Mouse (Mus musculus) forebrain, embryonic 13.5 days (tissue): ENCODE measurements around the gene Ubtd2. TPM values are rescaled to one million over a fixed set of nuclear protein-coding genes. Genes with fewer than 3 reads are reported as not detected.

Experiments
- ATAC-seq: fragments of 200-750 bp; cut with Nextera tagmentation; 2 replicates; pipeline ENCODE4 v1.8.0; 2017
- H3K27ac ChIP-seq: fragments of 300-500 bp; sonication (generic); 2 replicates; pipeline ENCODE4 v1.5.1; 2015; ENCODE audit warnings: inconsistent platforms, mild to moderate bottlenecking, moderate library complexity
- H3K27me3 ChIP-seq: fragments of 300-500 bp; sonication (generic); 2 replicates; pipeline ENCODE4 v1.6.1; 2015; ENCODE audit warnings: mild to moderate bottlenecking, inconsistent platforms
- H3K36me3 ChIP-seq: fragments of 300-500 bp; sonication (generic); 2 replicates; pipeline ENCODE4 v1.6.1; 2015; ENCODE audit warnings: mild to moderate bottlenecking, inconsistent platforms; ENCODE audit not compliant: poor library complexity, severe bottlenecking
- H3K4me1 ChIP-seq: fragments of 300-500 bp; sonication (generic); 2 replicates; pipeline ENCODE4 v1.6.1; 2015; ENCODE audit warnings: inconsistent platforms
- H3K4me2 ChIP-seq: fragments of 300-500 bp; sonication (generic); 2 replicates; pipeline ENCODE4 v1.6.1; 2015; ENCODE audit warnings: inconsistent platforms, mild to moderate bottlenecking, moderate library complexity
- H3K4me3 ChIP-seq: fragments of 300-500 bp; sonication (generic); 2 replicates; pipeline ENCODE4 v1.5.1; 2015; ENCODE audit warnings: mild to moderate bottlenecking, inconsistent platforms
- H3K9ac ChIP-seq: fragments of 300-500 bp; sonication (generic); 2 replicates; pipeline ENCODE4 v1.6.1; 2015; ENCODE audit warnings: mild to moderate bottlenecking, inconsistent platforms
- H3K9me3 ChIP-seq: fragments of 300-500 bp; sonication (generic); replicated peaks from 2 replicates; pipeline ENCODE4 v1.6.1; 2016; ENCODE audit warnings: inconsistent platforms
- WGBS: fragments of 180-500 bp; shearing (Covaris S2); methylation state at CpG from one replicate; pipeline ENCODE4 v1.1.7; 2015; 5-methylcytosine and 5-hydroxymethylcytosine counted together
- polyA plus RNA-seq: library from polyadenylated mRNA; unstranded; fragments of >200 nt; fragmentation: Nextera tagmentation; extraction: Ambion mirVana; gene quantifications from 2 replicates; pipeline ENCODE4 v1.2.1, GENCODE M21; 2015

Gene Ubtd2
- polyA plus RNA-seq, 1 experiment from 2014 or later: 59.4 TPM

DNA sequence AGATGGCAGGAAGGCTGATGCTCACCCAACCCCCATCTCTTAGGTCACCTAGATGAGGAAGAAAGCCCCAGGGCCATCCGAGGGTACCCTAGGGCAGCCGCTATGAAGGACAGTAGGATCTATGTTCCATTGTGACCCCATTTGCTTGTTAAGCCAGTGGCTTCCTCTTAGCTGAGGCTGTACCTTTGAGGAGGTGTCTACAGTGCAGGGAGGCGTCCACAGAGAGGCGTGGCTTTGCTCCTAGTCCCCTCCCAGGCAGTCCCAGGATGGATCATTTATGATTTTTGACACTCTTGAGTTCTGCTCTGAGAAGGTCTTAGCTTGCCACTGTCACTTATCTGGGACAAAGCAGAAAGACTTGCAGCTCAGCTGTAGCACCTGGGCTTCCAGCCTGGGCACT lies 83.7 kb downstream of the Ubtd2 start:
- Histone ChIP-seq H3K4me3 (no peak overlapping the region), H3K27ac (no peak overlapping the region), H3K9ac (no peak overlapping the region), H3K27me3 (peaks cover 14% of the 10 kb centered on the region), H3K36me3 (no peaks in the 10 kb centered on the region), H3K9me3 (no peaks in the 10 kb centered on the region), H3K4me2 (no peak overlapping the region), H3K4me1 (peaks cover 19% of the 10 kb centered on the region)
- no peak for ATAC-seq
- 90% methylated on average over 4 of the region's 4 CpGs for WGBS

DNA sequence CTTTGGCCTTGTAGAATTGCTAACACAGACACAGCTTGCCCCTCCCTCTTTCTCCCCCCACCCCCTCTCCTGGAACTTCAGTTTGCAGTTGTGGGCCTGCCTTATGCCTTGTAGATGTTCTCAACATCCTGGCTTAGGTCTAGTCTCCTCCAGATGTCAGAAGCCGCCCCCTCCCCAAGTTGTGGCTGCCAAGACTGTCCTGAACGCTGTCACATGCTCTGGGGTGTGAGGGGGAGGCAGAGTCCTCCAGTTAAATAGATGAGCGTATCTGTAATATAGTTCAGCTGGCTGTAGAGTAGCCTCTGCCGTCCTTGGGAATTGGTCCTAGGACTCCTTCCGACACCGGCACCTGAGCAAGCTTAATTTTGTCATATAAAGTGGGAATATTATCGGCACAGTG lies 84.5 kb downstream of the Ubtd2 start:
- Histone ChIP-seq H3K27ac (no peak overlapping the region), H3K4me3 (no peak overlapping the region), H3K27me3 (peaks cover 6% of the 10 kb centered on the region), H3K36me3 (no peaks in the 10 kb centered on the region), H3K9ac (no peak overlapping the region), H3K9me3 (no peaks in the 10 kb centered on the region), H3K4me2 (no peak overlapping the region), H3K4me1 (peaks cover 13% of the 10 kb centered on the region)
- no peak for ATAC-seq
- WGBS: 88% methylated on average over 7 of the region's 7 CpGs

DNA sequence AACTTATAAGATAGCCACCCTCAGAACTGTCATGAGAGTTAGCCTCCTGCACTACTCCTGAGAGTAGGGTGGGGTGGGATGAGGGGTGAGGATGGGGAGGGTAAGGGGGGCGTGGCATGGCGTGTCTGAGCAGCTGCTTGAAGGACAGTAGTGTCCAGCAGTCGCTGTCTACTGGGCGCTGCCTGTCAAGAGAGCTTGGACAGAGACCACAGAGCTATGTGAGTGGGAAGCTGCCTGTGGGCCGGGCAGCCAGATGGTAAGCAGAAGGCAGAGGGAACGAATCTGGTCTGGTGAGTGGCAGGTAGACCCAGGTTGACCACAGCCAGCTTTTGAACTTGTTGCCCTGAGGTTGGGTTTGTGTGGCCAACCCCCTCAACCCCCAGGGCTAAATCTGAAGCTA lies 85.3 kb downstream of the Ubtd2 start:
- H3K9me3 ChIP-seq: no peaks in the 10 kb centered on the region
- H3K27me3 ChIP-seq: 0 out of 2 replicates have a peak, but pooled peaks cover 2% of the 10 kb centered on the region
- peaks cover 13% of the 10 kb centered on the region for H3K4me1 ChIP-seq
- H3K9ac ChIP-seq: no peak overlapping the region
- no peak overlapping the region for H3K27ac ChIP-seq
- no peak overlapping the region for H3K4me3 ChIP-seq
- H3K36me3 ChIP-seq: no peaks in the 10 kb centered on the region
- ATAC-seq: no peak
- no peak overlapping the region for H3K4me2 ChIP-seq
- WGBS: 80% methylated on average over 6 of the region's 6 CpGs

DNA sequence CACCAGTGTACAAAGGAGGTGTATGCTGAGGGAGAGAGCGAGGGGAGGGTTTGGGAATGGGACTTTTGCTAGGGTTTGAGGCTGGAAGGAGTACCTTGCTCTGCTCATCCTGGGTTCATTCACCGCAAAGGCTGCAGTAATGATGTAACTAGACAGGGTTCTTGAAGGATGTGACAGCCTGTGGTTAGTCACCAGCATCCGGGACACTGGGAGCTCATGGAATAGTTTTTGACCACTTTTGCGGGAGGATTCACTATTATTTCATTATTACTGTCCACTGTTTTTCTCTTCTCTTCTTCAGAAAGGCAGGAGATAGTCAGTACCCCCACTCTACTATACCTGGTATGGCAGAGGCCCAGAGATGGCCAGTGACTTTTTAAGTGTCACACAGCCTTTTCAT lies 87.0 kb downstream of the Ubtd2 start:
- ATAC-seq: no peak
- Histone ChIP-seq H3K4me1 (peaks cover 10% of the 10 kb centered on the region), H3K4me2 (no peak overlapping the region), H3K4me3 (no peak overlapping the region), H3K27ac (no peak overlapping the region), H3K27me3 (0 out of 2 replicates have a peak, but pooled peaks cover 2% of the 10 kb centered on the region), H3K9me3 (no peaks in the 10 kb centered on the region), H3K9ac (no peak overlapping the region), H3K36me3 (no peaks in the 10 kb centered on the region)
- 97% methylated on average over 4 of the region's 4 CpGs for WGBS

DNA sequence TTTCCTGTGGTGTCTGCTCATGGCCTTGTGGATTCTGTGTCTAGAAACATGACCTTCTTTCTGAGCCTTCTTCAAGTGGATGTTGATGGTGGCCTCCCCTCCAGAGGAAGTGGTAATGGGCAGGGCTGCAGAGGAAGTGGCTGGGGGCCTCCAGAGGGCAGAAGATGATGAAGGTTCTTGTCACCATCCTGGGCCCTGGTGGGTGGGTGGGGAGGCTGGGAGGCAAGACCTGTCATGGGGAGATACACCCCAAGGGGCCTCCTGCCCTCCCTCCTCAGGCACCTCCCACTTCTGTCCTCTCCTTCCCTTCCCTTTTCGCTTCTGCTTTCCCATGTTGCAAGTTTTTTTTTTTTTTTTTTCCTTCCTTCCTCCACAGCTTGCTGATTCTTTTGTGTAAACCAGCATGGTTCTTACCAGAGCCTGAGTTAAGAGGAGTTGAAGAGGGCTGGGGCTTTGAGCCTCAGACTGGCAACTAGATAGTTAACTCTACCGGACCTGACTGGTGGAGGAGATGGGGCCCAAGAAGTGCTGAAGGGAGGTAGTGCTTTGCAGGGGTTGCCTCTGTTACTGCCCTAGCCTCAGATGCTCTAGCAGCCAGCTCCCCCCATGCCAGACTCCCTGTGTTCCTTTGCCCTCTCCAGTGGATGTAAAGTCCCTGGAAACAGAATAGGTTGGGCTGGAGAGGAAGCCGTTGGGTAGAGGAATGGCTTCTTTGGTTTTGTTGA lies 87.7 kb downstream of the Ubtd2 start:
- Histone ChIP-seq H3K4me3 (no peak overlapping the region), H3K27me3 (0 out of 2 replicates have a peak, but pooled peaks cover 2% of the 10 kb centered on the region), H3K36me3 (no peaks in the 10 kb centered on the region), H3K9ac (no peak overlapping the region), H3K27ac (no peak overlapping the region), H3K4me1 (peaks cover 3% of the 10 kb centered on the region; the same call in 1 of the 2 replicates), H3K9me3 (no peaks in the 10 kb centered on the region), H3K4me2 (no peak overlapping the region)
- ATAC-seq: no peak
- WGBS: 32% methylated on average over 3 of the region's 3 CpGs

DNA sequence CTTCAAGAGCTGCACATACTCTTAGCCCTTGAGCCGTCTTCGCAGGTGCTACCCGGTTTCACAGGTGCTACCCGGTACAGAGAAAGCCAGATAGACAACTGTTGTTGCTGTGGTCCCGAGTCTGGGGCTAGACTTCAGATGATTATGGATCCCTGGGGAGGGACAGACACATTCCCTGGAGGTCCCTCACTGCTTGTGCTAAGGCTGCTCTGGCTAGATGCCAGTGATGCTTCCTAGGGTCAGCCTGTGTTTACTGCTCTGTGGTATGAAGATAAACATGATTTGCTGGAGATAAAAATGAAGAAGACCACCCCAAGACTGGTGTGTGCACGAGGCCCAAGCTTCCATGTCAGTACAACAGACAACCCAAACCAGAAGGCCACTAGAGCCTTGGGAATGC lies 88.9 kb downstream of the Ubtd2 start:
- H3K9me3 ChIP-seq: no peaks in the 10 kb centered on the region
- no peak for ATAC-seq
- WGBS: 93% methylated on average over 6 of the region's 6 CpGs
- 0 out of 2 replicates have a peak, but pooled peaks cover 2% of the 10 kb centered on the region for H3K27me3 ChIP-seq
- H3K27ac ChIP-seq: no peak overlapping the region
- no peak overlapping the region for H3K4me3 ChIP-seq
- no peaks in the 10 kb centered on the region for H3K36me3 ChIP-seq
- H3K4me1 ChIP-seq: 0 out of 2 replicates have a peak, but pooled peaks cover 3% of the 10 kb centered on the region
- no peak overlapping the region for H3K9ac ChIP-seq
- no peak overlapping the region for H3K4me2 ChIP-seq

DNA sequence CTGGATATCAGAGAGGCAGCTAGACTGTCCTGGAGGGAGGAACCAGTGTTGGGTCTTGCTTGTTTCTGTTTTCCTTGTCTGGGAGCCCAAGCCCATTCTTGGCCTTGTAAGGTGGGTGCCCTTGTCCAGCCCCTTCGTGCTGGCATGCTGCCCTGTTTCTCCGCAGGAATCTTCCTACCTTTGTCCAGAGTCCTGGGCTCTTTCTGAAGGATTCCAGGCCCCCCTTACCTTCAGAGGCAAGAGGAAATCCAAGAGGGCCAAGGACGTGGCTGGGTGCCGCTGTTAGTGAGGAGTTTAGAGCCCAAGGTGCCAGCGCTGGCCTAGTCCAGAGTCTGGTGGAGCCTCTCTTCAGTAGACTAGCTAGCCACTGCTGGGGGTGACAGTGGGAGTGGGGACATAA lies 89.3 kb downstream of the Ubtd2 start:
- WGBS: 89% methylated on average over 5 of the region's 5 CpGs
- H3K9me3 ChIP-seq: no peaks in the 10 kb centered on the region
- no peaks in the 10 kb centered on the region for H3K36me3 ChIP-seq
- no peak overlapping the region for H3K27ac ChIP-seq
- H3K4me1 ChIP-seq: peaks cover 8% of the 10 kb centered on the region
- H3K27me3 ChIP-seq: no peaks in the 10 kb centered on the region
- H3K9ac ChIP-seq: no peak overlapping the region
- no peak overlapping the region for H3K4me3 ChIP-seq
- H3K4me2 ChIP-seq: no peak overlapping the region
- no peak for ATAC-seq

DNA sequence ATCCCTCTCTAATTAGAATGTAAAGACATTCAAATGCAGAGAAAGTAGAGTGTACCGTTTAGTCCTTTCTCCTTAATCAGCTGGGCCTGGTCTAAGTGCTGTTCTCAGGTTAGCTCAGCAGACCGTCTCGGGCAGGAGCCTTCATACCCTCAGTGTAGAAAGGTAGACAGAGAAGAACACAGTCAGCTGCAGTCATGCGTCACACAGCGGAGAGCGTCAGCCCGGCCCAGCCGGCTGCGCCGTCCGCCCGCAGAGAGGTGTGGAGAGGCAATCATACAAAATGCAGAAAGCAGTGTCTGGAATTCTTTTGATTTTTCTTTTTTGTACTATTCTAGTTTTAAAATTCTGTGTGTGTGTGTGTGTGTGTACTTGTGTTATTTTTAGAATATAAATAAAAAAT lies 90.4 kb downstream of the Ubtd2 start:
- no peak overlapping the region for H3K9ac ChIP-seq
- no peaks in the 10 kb centered on the region for H3K36me3 ChIP-seq
- H3K4me3 ChIP-seq: no peak overlapping the region
- H3K27me3 ChIP-seq: no peaks in the 10 kb centered on the region
- peaks cover 17% of the 10 kb centered on the region for H3K4me1 ChIP-seq
- H3K4me2 ChIP-seq: no peak overlapping the region
- no peaks in the 10 kb centered on the region for H3K9me3 ChIP-seq
- no peak overlapping the region for H3K27ac ChIP-seq
- ATAC-seq: no peak
- WGBS: 60% methylated on average over 12 of the region's 12 CpGs

DNA sequence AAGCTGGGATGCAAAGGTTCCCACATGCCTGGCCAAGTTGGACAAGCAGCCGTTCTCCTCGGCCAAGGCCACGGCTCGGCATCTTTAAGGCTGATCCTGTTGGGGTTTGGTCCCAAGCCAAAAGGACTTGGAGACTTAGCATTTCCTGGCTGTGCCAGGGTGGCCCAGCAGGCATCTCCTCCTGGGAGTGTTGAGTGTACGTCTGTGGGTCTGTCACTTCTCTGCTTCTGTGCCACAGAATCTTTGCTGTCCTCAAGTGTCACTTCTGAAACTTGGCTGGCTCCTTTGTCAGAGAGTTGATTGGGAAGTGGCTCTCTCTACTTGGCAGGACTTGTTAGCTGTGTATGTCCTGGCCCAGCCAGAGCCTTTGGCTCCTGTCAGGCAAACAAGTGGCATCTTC lies 91.3 kb downstream of the Ubtd2 start:
- no peak overlapping the region for H3K9ac ChIP-seq
- H3K27me3 ChIP-seq: no peaks in the 10 kb centered on the region
- no peaks in the 10 kb centered on the region for H3K9me3 ChIP-seq
- 72% methylated on average over 5 of the region's 5 CpGs for WGBS
- ATAC-seq: no peak; the same call in 1 of the 2 replicates
- no peak overlapping the region for H3K4me2 ChIP-seq
- H3K4me3 ChIP-seq: no peak overlapping the region
- H3K4me1 ChIP-seq: peaks cover 17% of the 10 kb centered on the region
- H3K27ac ChIP-seq: no peak overlapping the region
- no peaks in the 10 kb centered on the region for H3K36me3 ChIP-seq

DNA sequence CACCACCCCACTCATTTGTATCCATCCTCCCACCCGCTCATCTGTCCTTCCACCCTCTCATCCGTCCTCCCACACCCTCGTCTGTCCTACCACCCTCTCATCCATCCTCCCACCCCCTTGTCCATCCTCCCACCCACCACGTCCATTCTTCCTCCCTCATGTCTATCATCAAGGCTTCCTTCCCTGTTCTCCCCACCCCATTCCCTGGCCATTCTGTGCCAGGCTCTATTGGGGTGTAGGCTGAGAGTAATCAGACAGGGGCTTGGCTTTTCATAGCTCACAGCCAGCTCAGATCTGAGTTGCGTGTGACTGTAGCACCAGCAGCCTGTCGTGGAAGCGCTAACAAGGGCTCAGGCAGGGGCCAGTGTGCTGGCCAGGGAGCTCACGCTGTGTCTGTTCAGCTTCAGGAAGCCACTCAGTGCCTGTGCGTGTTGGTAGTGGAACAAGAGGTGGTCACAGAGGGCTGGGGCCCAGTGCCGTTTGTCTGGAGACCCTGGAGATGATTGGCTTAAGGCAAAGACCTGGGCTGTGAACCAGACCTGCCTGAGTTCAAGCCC lies 92.3 kb downstream of the Ubtd2 start:
- no peak overlapping the region for H3K27ac ChIP-seq
- H3K9ac ChIP-seq: no peak overlapping the region
- no peak overlapping the region for H3K4me3 ChIP-seq
- H3K36me3 ChIP-seq: no peaks in the 10 kb centered on the region
- ATAC-seq: no peak
- no peak overlapping the region for H3K4me2 ChIP-seq
- H3K4me1 ChIP-seq: peaks cover 27% of the 10 kb centered on the region
- no peaks in the 10 kb centered on the region for H3K9me3 ChIP-seq
- 80% methylated on average over 10 of the region's 10 CpGs for WGBS
- H3K27me3 ChIP-seq: no peaks in the 10 kb centered on the region

DNA sequence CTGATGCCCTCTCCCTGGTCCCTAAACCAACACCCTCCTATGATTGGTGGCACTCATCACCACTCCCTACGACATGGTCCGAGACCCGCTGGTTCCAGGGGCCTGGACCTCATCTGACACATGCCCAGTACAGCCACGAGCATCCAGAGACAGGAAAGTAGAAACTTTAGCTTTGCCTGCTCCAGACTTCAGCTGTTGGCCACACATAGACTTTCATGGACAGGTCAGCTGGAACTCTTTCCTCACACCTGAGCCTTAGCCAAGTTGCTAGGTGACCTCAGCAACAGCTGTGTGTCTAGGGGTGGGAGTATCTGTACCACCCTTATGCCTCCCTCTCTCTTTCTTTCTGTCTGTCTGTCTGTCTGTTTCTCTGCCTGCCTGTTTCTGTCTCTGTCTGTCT lies 93.1 kb downstream of the Ubtd2 start:
- no peak overlapping the region for H3K4me3 ChIP-seq
- H3K4me1 ChIP-seq: peaks cover 30% of the 10 kb centered on the region
- WGBS: 91% methylated on average over 4 of the region's 4 CpGs
- H3K9me3 ChIP-seq: no peaks in the 10 kb centered on the region
- H3K27ac ChIP-seq: no peak overlapping the region
- ATAC-seq: no peak
- no peak overlapping the region for H3K9ac ChIP-seq
- no peak overlapping the region for H3K4me2 ChIP-seq
- no peaks in the 10 kb centered on the region for H3K36me3 ChIP-seq
- H3K27me3 ChIP-seq: no peaks in the 10 kb centered on the region

DNA sequence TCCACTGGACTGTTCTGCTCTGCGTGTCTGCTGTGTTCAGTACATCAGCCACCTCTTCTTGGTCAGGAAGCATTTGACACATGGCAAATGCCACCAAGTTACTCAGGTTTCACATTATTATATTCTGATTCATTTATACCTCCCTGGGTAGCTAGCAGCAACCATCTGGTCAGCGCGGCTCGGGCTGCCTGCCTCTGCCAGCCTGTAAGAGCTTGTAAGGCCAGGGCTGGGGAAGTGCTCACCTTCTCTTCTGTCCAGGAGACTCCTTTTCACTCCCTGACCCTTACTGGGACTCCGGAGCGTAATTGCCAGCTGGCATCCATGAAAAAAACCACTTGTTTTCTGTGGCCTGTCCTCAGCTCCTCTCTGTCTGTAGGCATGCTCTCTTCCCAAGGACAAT lies 94.1 kb downstream of the Ubtd2 start:
- peaks cover 30% of the 10 kb centered on the region for H3K4me1 ChIP-seq
- 68% methylated on average over 6 of the region's 6 CpGs for WGBS
- H3K9ac ChIP-seq: no peak overlapping the region
- no peaks in the 10 kb centered on the region for H3K36me3 ChIP-seq
- no peaks in the 10 kb centered on the region for H3K9me3 ChIP-seq
- no peak for ATAC-seq
- H3K4me2 ChIP-seq: no peak overlapping the region
- no peaks in the 10 kb centered on the region for H3K27me3 ChIP-seq
- H3K4me3 ChIP-seq: no peak overlapping the region
- 0 out of 2 replicates have a peak overlapping the region, but pooled peaks have one; percentile 3 for H3K27ac ChIP-seq

DNA sequence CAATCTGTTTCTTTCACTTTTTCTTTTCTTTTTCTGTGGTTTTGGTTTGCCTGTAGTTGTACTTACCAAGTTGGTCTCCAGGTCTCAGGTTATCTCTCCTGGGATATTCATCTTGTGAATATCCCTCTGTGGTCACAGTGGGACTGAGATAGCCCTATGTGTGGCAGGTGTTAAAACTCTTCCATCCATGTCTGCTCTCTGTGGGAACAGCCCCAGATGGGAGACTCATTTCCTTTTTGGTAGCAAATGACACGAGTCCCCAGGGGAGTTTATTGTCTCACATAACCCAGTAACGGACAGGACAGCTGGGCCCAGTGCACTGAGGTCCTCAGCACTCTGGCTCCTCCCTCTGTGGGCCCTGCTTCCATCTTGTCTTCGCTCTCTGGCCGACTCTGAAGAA lies 94.9 kb downstream of the Ubtd2 start:
- Histone ChIP-seq H3K4me1 (peaks cover 30% of the 10 kb centered on the region), H3K4me2 (no peak overlapping the region), H3K4me3 (no peak overlapping the region), H3K27me3 (no peaks in the 10 kb centered on the region), H3K36me3 (no peaks in the 10 kb centered on the region), H3K27ac (no peak overlapping the region; the same call in 1 of the 2 replicates), H3K9me3 (no peaks in the 10 kb centered on the region), H3K9ac (no peak overlapping the region)
- 53% methylated on average over 4 of the region's 4 CpGs for WGBS
- ATAC-seq: no peak
